Mouse (Mus musculus) Patski (cell line): ENCODE data around the gene Hoxb9. TPM values are rescaled to one million over a fixed set of nuclear protein-coding genes. Genes with fewer than 3 reads are reported as not detected.
A peak's percentile ranks its signal among the peaks of the same experiment; 100 is the strongest.

Experiments used
- ATAC-seq: fragments of 100-300 bp; one replicate; pipeline ENCODE4 v1.8.0; 2021
- CTCF ChIA-PET: fragments of 350-600 bp; sonication (Branson Sonifier 250); formaldehyde crosslinking; loops from one replicate; lab custom pipeline; 2022; ENCODE audit warnings: inconsistent platforms; lab: Charles Lee
- POLR2A ChIA-PET: fragments of 350-600 bp; sonication (Branson Sonifier 250); formaldehyde crosslinking; loops from one replicate; lab custom pipeline; 2022; ENCODE audit warnings: antibody characterized with exemption, inconsistent platforms; lab: Charles Lee
- DNase-seq: peaks from one replicate; pipeline ENCODE4 v3.0.0-alpha.2; 2011; ENCODE audit warnings: low read depth, low spot score
- H3K27me3 ChIP-seq: fragments of 371-371 bp; one replicate; pipeline ENCODE4 v1.5.1; 2021
- CTCF ChIP-seq: fragments of 100-300 bp; IDR thresholded peaks from one replicate; pipeline ENCODE4 v1.5.1; 2021
- in situ Hi-C: fragments of 300-500 bp; cut with MboI; formaldehyde crosslinking; loops from 3 replicates; pipeline ENCODE4 v1.11.1; 2018; ENCODE audit warnings: low pct_unique_long_range_greater_than_20kb, mixed read lengths
- polyA plus RNA-seq: library from polyadenylated mRNA; unstranded; gene quantifications from one replicate; pipeline ENCODE4 v1.2.3, GENCODE M21; 2021

The Hoxb9 gene
- polyA plus RNA-seq, 1 experiment from 2014 or later: 111 TPM

DNA sequence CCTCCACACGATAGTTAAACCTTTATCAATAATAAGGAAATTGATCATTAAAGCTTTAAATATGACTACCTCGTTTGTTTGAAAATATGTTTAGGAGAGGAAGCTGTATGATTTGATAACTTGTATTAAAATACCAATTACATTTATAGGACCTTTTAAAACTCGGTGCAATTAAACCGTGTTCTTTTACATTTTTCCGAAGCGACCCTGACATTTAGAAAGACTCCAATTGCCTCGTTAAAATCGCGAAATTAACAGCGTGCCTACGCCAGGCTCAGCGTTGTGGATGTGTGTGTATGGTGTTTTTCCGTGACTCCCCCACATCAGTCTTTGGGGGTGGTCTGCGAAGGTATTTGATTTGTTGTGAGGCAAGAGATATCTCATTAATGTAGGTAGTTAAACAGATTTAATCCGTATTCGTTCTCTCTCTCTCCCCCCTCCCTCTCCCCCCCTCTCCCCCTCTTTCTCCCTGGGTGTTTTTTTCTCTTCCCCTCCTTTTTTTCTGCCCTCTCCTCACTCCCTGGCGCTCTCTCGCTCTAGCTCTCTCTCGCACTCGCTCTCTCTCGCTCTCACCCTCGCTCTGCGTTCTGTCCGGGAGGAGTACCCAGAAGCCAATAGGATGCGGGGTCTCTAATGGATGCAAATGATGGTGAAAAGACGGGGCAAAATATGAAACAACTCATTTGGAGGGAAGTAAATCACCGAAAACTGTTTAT, 10.8 kb downstream of the Hoxb9 start, which contains the start of gene Hoxb8:
TSS of gene Hoxb8 (plus strand) at position 51 of the 716 bp plus-strand sequence.
- in situ Hi-C loops: no loop called here
- POLR2A ChIA-PET: interaction anchor here (0.6 to 42.9 kb wide), 14 partner anchors 10 to 464 kb away, joined by 3 to 1274 read pairs (median 4); partner anchors contain the start of genes Hoxb4, Hoxb5, Hoxb6 and Hoxb7
- ATAC-seq (no peak), DNase-seq (no peak)
- CTCF ChIA-PET: interaction anchor here (0.9 to 12.6 kb wide), 6 partner anchors 18 to 458 kb away, joined by 3 to 215 read pairs (median 5); partner anchors contain the start of genes Hoxb5 and Hoxb6
- no peak for TF ChIP-seq CTCF
- H3K27me3 ChIP-seq: no peaks in the 10 kb centered on the region

DNA sequence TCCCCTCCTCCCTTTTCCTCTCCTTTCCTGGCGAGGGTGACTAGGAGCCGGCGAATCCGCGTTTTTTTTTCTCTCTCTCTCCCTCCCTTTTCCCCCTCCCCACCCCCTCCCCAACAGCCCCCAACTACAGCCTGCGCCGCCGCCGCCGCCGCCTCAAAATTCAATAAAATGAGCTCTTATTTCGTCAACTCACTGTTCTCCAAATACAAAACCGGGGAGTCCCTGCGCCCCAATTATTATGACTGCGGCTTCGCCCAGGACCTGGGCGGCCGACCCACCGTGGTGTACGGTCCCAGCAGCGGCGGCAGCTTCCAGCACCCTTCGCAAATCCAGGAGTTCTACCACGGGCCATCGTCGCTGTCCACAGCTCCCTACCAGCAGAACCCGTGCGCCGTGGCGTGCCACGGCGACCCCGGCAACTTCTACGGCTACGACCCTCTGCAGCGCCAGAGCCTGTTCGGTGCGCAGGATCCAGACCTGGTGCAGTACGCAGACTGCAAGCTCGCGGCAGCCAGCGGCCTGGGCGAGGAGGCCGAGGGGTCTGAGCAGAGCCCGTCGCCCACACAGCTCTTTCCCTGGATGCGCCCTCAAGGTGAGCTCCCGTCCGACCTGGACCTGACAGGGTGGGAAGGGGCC, 11.7 kb downstream of the Hoxb9 start:
- ChIA-PET CTCF (interaction anchor here (12.6 kb wide), 1 partner anchor 17 kb away, joined by 215 read pairs; the partner anchor contains the start of genes Hoxb5 and Hoxb6), POLR2A (interaction anchor here (0.5 to 42.9 kb wide), 10 partner anchors 8 to 463 kb away, joined by 3 to 1274 read pairs (median 4); partner anchors contain the start of genes Hoxb4, Hoxb5, Hoxb6 and Hoxb7)
- in situ Hi-C loops: no loop called here
- no peaks in the 10 kb centered on the region for H3K27me3 ChIP-seq
- ATAC-seq: no peak
- DNase-seq: no peak
- no peak for TF ChIP-seq CTCF

DNA sequence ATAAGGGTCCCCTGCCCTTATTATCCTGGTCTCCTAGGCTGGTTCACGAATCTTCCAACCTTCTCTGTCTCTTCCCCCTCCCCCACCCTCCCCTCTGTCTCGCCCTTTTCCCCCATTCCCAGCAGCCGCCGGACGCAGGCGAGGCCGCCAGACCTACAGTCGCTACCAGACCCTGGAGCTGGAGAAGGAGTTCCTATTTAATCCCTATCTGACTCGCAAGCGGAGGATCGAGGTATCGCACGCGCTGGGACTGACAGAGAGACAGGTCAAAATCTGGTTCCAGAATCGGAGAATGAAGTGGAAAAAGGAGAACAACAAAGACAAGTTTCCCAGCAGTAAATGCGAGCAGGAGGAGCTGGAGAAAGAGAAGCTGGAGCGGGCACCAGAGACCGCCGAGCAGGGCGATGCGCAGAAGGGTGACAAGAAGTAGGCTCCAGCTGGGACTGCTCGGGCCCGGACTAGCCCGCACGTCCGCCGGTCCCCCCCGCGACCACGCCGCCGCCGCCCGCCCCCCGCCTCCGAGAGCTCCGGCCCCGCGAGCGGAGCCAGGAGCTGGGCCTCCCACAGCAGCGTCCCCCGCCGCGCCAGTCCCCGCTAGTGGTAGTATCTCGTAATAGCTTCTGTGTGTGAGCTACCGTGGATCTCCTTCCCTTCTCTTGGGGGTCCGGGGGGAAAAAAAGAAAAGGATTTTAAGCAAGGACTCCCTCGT, 12.9 kb downstream of the Hoxb9 start:
- DNase-seq: no peak
- H3K27me3 ChIP-seq: no peaks in the 10 kb centered on the region
- in situ Hi-C loops: no loop called here
- ChIA-PET CTCF (interaction anchor here (1.0 to 12.6 kb wide), 3 partner anchors 8 to 335 kb away, joined by 3 to 215 read pairs (median 3); partner anchors contain the start of genes Hoxb5 and Hoxb6), POLR2A (interaction anchor here (0.6 to 42.9 kb wide), 11 partner anchors 9 to 1186 kb away, joined by 3 to 1274 read pairs (median 5); partner anchors contain the start of genes Hoxb4, Hoxb5, Hoxb6 and Hoxb7)
- no peak for ATAC-seq
- no peak for TF ChIP-seq CTCF

DNA sequence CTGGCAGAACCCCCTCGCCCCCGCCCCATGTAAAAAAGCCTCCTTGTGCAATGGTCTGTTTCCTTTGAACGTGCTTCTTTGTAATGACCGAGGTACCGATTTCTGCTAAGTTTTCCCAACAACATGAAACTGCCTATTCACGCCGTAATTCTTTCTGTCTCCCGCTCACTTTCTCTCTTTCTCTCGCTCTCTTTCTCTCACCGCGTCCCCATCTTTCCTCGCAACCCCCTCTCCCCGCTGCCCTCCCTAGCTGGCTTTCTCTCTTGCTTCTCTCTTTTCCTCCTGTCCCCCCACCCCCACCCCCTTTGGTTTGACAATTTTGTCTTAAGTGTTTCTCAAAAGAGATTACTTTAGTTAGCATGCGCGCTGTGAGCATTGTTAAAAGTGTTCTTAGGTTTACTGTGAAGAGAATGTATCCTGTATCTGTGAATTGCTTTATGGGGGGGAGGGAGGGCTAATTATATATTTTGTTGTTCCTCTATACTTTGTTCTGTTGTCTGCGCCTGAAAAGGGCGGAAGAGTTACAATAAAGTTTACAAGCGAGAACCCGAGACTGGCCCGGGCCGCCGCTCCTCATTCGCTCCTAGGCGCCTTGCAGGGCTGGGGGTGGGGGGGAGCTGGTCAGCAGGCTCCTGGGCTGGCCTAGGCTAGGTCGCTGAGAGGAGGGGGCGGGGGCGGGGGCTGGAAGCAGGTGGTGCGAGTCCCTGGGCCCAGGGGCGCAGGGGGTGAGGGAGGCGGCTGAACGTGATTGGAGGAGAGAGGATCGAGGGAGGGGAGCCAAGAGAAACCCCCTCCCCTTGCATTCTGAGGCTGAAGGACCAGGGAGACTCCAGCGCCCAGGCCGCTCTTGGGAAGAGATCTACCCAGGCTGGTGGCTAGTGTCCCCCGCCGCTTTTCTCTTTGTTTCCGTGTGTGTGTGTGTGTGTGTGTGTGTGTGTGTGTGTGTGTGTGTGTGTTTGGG, 13.8 kb downstream of the Hoxb9 start:
- in situ Hi-C loops: no loop called here
- TF ChIP-seq CTCF: no peak
- POLR2A ChIA-PET: interaction anchor here (0.6 to 42.9 kb wide), 10 partner anchors 10 to 1187 kb away, joined by 3 to 1274 read pairs (median 6); partner anchors contain the start of genes Hoxb4, Hoxb5, Hoxb6 and Hoxb7
- no peak for ATAC-seq
- DNase-seq: no peak
- no peaks in the 10 kb centered on the region for H3K27me3 ChIP-seq
- CTCF ChIA-PET: interaction anchor here (0.6 to 12.6 kb wide), 4 partner anchors 9 to 335 kb away, joined by 3 to 215 read pairs (median 3); partner anchors contain the start of genes Hoxb5 and Hoxb6

DNA sequence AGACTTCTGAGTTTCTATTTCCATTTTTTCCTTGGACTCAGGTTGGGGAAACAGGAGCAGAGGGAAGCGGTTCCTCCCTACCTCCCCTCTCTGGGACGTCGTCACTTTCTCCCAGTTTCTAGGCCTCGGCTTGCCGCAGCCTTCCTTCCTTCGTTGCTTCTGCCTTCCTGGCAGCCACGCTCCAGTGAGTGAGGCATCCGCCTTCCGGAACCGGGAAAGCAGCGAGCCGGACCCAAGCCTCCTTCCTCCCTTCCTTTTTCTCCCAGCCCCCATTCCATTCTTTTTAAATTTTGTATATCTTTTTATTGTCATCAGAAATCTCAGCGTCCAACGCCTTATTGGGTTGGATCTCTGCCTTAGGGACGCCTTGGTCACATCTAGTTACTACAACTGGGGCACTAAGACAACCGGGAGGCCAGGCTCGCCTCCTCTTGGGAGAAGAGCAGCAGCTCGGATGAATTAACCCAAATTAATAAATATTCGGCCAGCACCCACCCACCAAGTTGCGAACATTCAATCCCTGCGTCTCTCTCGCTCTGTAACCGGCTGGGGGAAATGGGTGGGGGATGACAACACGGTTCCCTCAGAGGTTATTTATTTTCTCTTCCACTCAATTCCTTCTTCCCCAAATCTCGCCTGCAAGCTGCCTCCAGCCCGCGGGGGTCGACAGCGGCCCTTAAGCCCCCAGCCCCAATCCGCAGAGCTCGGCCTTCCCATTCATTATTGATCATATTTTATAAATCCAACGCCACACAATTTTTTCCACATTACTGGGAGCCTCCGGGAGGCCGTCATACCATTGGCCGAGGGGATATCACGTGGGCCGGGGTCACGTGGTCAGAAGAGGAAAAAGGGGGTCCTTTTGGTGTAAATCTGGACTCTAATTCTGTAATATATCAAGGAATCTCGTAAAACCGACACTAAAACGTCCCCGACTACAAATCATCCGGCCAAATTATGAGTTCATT, 14.8 kb downstream of the Hoxb9 start, which contains the start of gene Hoxb7:
TSS of gene Hoxb7 (plus strand) at position 853 of the 968 bp plus-strand sequence.
- H3K27me3 ChIP-seq: no peaks in the 10 kb centered on the region
- ChIA-PET CTCF (no interaction called here), POLR2A (interaction anchor here (0.6 to 42.9 kb wide), 9 partner anchors 2 to 453 kb away, joined by 3 to 1274 read pairs (median 7); partner anchors contain the start of genes Hoxb4, Hoxb5, Hoxb6 and Hoxb7)
- in situ Hi-C loops: no loop called here
- DNase-seq (no peak), ATAC-seq (peak; percentile 28)
- TF ChIP-seq CTCF: no peak

DNA sequence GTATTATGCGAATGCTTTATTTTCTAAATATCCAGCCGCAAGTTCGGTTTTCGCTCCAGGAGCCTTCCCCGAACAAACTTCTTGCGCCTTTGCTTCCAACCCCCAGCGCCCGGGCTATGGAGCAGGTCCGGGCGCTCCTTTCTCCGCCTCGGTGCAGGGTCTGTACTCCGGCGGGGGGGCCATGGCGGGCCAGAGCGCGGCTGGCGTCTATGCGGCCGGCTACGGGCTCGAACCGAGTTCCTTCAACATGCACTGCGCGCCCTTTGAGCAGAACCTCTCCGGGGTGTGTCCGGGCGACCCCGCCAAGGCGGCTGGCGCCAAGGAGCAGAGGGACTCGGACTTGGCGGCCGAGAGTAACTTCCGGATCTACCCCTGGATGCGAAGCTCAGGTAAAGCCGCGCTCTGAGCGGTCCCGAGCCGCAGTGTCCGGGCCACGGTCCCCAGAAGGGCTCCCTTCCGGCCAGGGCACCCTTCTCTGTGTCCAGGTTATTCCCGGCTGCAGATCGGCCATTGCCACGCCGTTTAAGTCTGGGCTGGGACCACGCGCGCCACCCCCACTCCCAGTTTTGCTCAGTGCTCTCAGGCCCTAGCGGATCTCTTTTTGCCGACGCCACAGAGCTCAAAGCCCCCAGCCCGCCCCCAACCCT, 15.6 kb downstream of the Hoxb9 start:
- no peak for TF ChIP-seq CTCF
- no peak for ATAC-seq
- in situ Hi-C loops: no loop called here

DNA sequence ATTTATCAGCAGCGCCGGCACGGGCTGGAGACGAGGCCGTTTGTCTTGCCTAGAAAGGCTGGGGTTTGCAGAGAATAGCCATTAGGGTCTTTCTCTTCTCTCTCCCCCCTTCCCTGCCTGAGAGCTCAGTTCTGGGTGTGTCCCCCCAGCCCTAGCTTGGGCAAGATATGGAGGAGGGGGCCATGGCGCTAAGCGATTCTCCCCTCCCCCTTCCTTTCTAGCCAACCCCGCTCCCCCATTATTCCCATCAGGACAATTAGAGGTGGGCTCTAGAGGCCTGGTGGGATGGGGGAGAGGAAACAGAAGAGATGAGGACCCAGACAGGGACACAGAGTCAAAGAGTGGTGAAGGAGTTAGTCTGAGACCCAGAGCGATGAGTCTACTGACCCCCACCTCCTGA, 16.2 kb downstream of the Hoxb9 start:
- no peaks in the 10 kb centered on the region for H3K27me3 ChIP-seq
- CTCF ChIA-PET: interaction anchor here (0.9 to 1.4 kb wide), 4 partner anchors 8 to 334 kb away, joined by 3 to 4 read pairs (median 4); no protein-coding TSS in a partner anchor
- no peak for DNase-seq

More for the DNA sequence above, 15.6 kb downstream of the Hoxb9 start:
- H3K27me3 ChIP-seq: no peaks in the 10 kb centered on the region
- ChIA-PET CTCF (interaction anchor here (1.3 to 1.4 kb wide), 3 partner anchors 8 to 31 kb away, joined by 3 to 4 read pairs (median 3); no protein-coding TSS in a partner anchor), POLR2A (interaction anchor here (0.9 to 42.9 kb wide), 7 partner anchors 2 to 333 kb away, joined by 3 to 1274 read pairs (median 4); partner anchors contain the start of genes Hoxb4, Hoxb5, Hoxb6 and Hoxb7)
- no peak for DNase-seq

More for the DNA sequence above, 16.2 kb downstream of the Hoxb9 start:
- POLR2A ChIA-PET: interaction anchor here (0.6 to 42.9 kb wide), 10 partner anchors 1 to 333 kb away, joined by 3 to 1274 read pairs (median 4); partner anchors contain the start of genes Hoxb4, Hoxb5, Hoxb6 and Hoxb7
- in situ Hi-C loops: no loop called here
- no peak for ATAC-seq
- no peak for TF ChIP-seq CTCF
